Mouse (Mus musculus) hindbrain, embryonic 15.5 days (tissue): ENCODE measurements around the gene Mrpl34. TPM values are rescaled to one million over a fixed set of nuclear protein-coding genes. Genes with fewer than 3 reads are reported as not detected.

Source experiments
- ATAC-seq: fragments of 200-750 bp; cut with Nextera tagmentation; 2 replicates; pipeline ENCODE4 v1.8.0; 2017; ENCODE audit warnings: low read depth, moderate number of reproducible peaks, moderate TSS enrichment; ENCODE audit not compliant: low FRiP score
- H3K27ac ChIP-seq: fragments of 300-500 bp; sonication (generic); replicated peaks from 2 replicates; pipeline ENCODE4 v1.5.1; 2015; ENCODE audit warnings: mild to moderate bottlenecking, inconsistent platforms
- H3K27me3 ChIP-seq: fragments of 300-500 bp; sonication (generic); 2 replicates; pipeline ENCODE4 v1.6.1; 2015; ENCODE audit warnings: control low read depth, inconsistent platforms
- H3K36me3 ChIP-seq: fragments of 300-500 bp; sonication (generic); 2 replicates; pipeline ENCODE4 v1.6.1; 2015; ENCODE audit warnings: control low read depth, inconsistent platforms
- H3K4me1 ChIP-seq: fragments of 300-500 bp; sonication (generic); replicated peaks from 2 replicates; pipeline ENCODE4 v1.6.1; 2015; ENCODE audit warnings: control low read depth, inconsistent platforms
- H3K4me2 ChIP-seq: fragments of 300-500 bp; sonication (generic); 2 replicates; pipeline ENCODE4 v1.6.1; 2015; ENCODE audit warnings: moderate library complexity, mild to moderate bottlenecking, inconsistent platforms
- H3K4me3 ChIP-seq: fragments of 300-500 bp; sonication (generic); 2 replicates; pipeline ENCODE4 v1.5.1; 2015; ENCODE audit warnings: mild to moderate bottlenecking, inconsistent platforms
- H3K9ac ChIP-seq: fragments of 300-500 bp; sonication (generic); 2 replicates; pipeline ENCODE4 v1.6.1; 2015; ENCODE audit warnings: inconsistent platforms
- H3K9me3 ChIP-seq: fragments of 300-500 bp; sonication (generic); 2 replicates; pipeline ENCODE4 v1.6.1; 2016; ENCODE audit warnings: control low read depth, inconsistent platforms
- WGBS: fragments of 180-500 bp; shearing (Covaris S2); methylation state at CpG from one replicate; pipeline ENCODE4 v1.1.7; 2015; 5-methylcytosine and 5-hydroxymethylcytosine counted together
- polyA plus RNA-seq: library from polyadenylated mRNA; unstranded; fragments of >200 nt; fragmentation: Nextera tagmentation; extraction: Ambion mirVana; gene quantifications from 2 replicates; pipeline ENCODE4 v1.2.1, GENCODE M21; 2015

Mrpl34 gene
- polyA plus RNA-seq, 1 experiment from 2014 or later: 172 TPM

- WGBS: 77% methylated on average over 3 of the region's 3 CpGs
- Histone ChIP-seq H3K4me2 (peak overlapping the region; percentile 92), H3K36me3 (peaks cover 28% of the 10 kb centered on the region), H3K9me3 (no peaks in the 10 kb centered on the region), H3K9ac (peak overlapping the region; percentile 68), H3K4me3 (peak overlapping the region; percentile 81), H3K27ac (peak overlapping the region; percentile 90; the same call in 1 of the 2 replicates), H3K4me1 (peaks cover 26% of the 10 kb centered on the region), H3K27me3 (no peaks in the 10 kb centered on the region)
- no peak for ATAC-seq
Observed at GRCm38 (mm10) chr8:71470146-71470912, 5.6 kb downstream of the Mrpl34 start.

GRCm38 (mm10) chr8:71470913-71471255, 6.1 kb downstream of the Mrpl34 start:
- no peak overlapping the region for H3K27ac ChIP-seq
- H3K4me1 ChIP-seq: peaks cover 25% of the 10 kb centered on the region
- peak overlapping the region; percentile 92; the same call in 1 of the 2 replicates for H3K4me2 ChIP-seq
- peaks cover 28% of the 10 kb centered on the region for H3K36me3 ChIP-seq
- no peaks in the 10 kb centered on the region for H3K9me3 ChIP-seq
- H3K9ac ChIP-seq: no peak overlapping the region
- no peaks in the 10 kb centered on the region for H3K27me3 ChIP-seq
- H3K4me3 ChIP-seq: 0 out of 2 replicates have a peak overlapping the region, but pooled peaks have one; percentile 81
- 83% methylated on average over 5 of the region's 5 CpGs for WGBS
- no peak for ATAC-seq

- peaks cover 28% of the 10 kb centered on the region for H3K36me3 ChIP-seq
- WGBS: 97% methylated on average over 17 of the region's 17 CpGs
- peaks cover 31% of the 10 kb centered on the region for H3K4me1 ChIP-seq
- no peaks in the 10 kb centered on the region for H3K9me3 ChIP-seq
- H3K27ac ChIP-seq: no peak overlapping the region
- H3K9ac ChIP-seq: no peak overlapping the region
- no peak overlapping the region for H3K4me2 ChIP-seq
- ATAC-seq: no peak
- no peak overlapping the region for H3K4me3 ChIP-seq
- no peaks in the 10 kb centered on the region for H3K27me3 ChIP-seq
Observed at GRCm38 (mm10) chr8:71471861-71472260, 7.1 kb downstream of the Mrpl34 start.

DNA sequence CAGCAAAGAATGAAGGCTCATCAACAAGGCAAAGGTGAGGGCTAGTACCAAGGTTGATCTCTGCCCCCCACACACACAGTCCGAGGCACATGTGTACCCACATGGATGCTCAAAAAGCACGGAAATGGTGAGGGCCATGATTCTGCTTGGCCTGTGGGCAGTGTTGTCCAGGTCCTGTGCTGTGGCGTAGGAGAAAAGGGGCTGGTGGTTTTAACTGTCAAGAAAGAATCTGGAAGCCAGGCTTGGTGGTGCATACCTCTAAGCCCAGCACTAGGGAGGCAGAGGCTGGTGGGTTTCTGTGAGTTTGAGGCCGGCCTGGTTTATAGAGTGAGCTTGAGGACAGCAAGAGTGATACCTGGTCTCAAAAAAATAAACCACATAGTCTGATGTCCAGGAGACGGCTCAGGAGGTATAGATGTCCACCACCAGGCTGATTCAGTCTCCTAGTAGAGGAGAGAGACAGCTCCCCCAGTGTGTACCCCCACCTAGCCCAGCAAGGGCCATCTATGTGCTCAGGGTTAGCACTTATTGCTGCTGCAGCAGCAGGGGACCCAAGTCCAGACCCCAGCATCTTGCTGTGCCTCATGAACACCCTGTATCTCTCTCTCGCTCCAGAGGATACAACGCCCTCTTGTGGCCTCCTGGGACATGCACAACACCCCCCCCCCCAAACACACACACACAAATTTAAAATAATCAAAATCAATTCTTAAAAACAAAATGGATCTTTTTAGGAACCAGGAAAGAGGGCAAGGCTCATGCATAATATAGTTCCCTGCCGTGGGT, 8.0 kb downstream of the Mrpl34 start:
- no peak overlapping the region for H3K4me2 ChIP-seq
- ATAC-seq: no peak
- no peak overlapping the region for H3K27ac ChIP-seq
- WGBS: 85% methylated on average over 8 of the region's 8 CpGs
- H3K27me3 ChIP-seq: no peaks in the 10 kb centered on the region
- H3K9ac ChIP-seq: no peak overlapping the region
- H3K9me3 ChIP-seq: no peaks in the 10 kb centered on the region
- peaks cover 28% of the 10 kb centered on the region for H3K36me3 ChIP-seq
- no peak overlapping the region for H3K4me3 ChIP-seq
- peaks cover 39% of the 10 kb centered on the region for H3K4me1 ChIP-seq

DNA sequence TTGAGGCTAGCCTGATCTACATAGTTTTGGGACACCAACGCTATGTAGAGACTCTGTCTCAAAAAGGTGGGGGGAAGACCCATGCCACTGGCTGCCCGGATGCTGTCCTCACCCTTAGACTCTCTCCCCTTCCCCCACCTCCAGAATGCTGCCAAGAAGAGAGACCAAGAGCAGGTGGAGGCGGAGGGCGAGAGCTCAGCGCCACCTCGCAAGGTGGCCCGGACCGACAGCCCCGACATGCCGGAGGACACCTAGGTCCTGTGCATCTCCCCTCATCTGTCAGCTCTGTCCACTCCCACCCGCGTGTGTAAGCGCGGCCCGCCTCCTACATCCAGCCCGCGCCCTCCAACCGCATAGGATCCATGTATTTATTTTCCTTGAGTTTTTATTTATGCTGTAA, 9.6 kb downstream of the Mrpl34 start:
- Histone ChIP-seq H3K36me3 (peaks cover 39% of the 10 kb centered on the region), H3K9me3 (no peaks in the 10 kb centered on the region), H3K4me3 (no peak overlapping the region), H3K9ac (no peak overlapping the region), H3K4me2 (no peak overlapping the region), H3K4me1 (peaks cover 39% of the 10 kb centered on the region), H3K27me3 (no peaks in the 10 kb centered on the region), H3K27ac (no peak overlapping the region)
- 97% methylated on average over 18 of the region's 18 CpGs for WGBS
- ATAC-seq: no peak

DNA sequence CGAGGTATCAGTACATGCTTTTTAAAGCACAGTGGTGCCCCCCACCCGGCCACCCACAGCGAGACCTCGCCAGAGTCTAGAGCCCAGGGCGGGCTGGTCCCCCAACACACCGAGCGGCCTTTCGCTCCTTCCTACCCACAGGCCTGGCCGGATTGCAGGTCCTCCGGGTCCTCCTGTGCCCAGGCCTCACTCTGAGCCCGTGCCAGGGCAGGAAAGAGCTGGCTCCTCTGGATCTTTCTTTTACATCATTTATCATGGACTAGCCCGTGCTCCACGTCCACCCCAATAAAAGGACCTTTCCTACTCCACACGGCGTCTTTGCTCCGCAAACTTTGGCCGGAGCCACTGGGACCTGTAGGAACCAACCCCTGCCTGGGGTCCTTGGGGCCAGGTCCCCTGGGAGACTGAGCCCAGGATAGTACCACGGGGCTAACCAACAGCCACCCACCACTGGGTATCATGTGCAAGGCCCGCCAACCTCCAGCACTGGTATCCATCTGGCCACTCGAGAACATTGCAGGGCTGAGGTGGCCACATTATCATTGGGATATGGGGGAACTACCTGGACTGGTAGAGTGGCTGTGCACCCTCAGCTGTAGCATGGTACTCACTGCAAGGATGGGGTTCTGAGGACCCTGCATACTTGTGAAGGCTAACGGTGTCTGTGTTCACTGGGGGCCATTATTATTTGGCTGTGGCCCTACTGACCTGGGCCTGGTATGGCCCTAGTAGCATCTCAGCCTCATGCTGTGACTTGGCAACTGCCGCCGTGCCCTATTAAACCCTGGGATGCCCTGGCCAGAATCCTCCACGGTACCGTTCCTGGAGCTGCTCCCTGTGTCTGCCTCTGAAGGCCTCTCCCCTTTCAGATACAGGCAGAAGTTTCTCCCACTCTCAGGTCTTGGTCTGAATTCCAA, 10.3 kb downstream of the Mrpl34 start:
- H3K9ac ChIP-seq: no peak overlapping the region; the same call in 1 of the 2 replicates
- no peaks in the 10 kb centered on the region for H3K27me3 ChIP-seq
- H3K27ac ChIP-seq: peak overlapping the region; percentile 90
- peaks cover 46% of the 10 kb centered on the region for H3K36me3 ChIP-seq
- H3K4me3 ChIP-seq: no peak overlapping the region
- peak overlapping the region; percentile 83; the same call in 1 of the 2 replicates for H3K4me2 ChIP-seq
- H3K9me3 ChIP-seq: no peaks in the 10 kb centered on the region
- peaks cover 33% of the 10 kb centered on the region for H3K4me1 ChIP-seq
- WGBS: 84% methylated on average over 25 of the region's 25 CpGs
- no peak for ATAC-seq

- Histone ChIP-seq H3K4me1 (peaks cover 26% of the 10 kb centered on the region), H3K4me3 (peak overlapping the region; percentile 52), H3K4me2 (peak overlapping the region; percentile 83), H3K36me3 (peaks cover 53% of the 10 kb centered on the region), H3K27me3 (no peaks in the 10 kb centered on the region), H3K9ac (peak overlapping the region; percentile 59), H3K9me3 (no peaks in the 10 kb centered on the region), H3K27ac (peak overlapping the region; percentile 90)
- WGBS: 28% methylated on average over 4 of the region's 4 CpGs
- ATAC-seq: no peak
Observed at GRCm38 (mm10) chr8:71475702-71476075, 10.9 kb downstream of the Mrpl34 start.

- under 1% methylated on average over 65 of the region's 121 CpGs for WGBS
- peak overlapping the region; percentile 52 for H3K4me3 ChIP-seq
- peaks cover 55% of the 10 kb centered on the region for H3K36me3 ChIP-seq
- H3K9ac ChIP-seq: peak overlapping the region; percentile 59
- peaks cover 22% of the 10 kb centered on the region for H3K4me1 ChIP-seq
- peak; percentile 66 for ATAC-seq
- H3K27me3 ChIP-seq: no peaks in the 10 kb centered on the region
- peak overlapping the region; percentile 90 for H3K27ac ChIP-seq
- H3K4me2 ChIP-seq: peak overlapping the region; percentile 83
- H3K9me3 ChIP-seq: no peaks in the 10 kb centered on the region
Observed at GRCm38 (mm10) chr8:71476099-71476940, 11.6 kb downstream of the Mrpl34 start.

DNA sequence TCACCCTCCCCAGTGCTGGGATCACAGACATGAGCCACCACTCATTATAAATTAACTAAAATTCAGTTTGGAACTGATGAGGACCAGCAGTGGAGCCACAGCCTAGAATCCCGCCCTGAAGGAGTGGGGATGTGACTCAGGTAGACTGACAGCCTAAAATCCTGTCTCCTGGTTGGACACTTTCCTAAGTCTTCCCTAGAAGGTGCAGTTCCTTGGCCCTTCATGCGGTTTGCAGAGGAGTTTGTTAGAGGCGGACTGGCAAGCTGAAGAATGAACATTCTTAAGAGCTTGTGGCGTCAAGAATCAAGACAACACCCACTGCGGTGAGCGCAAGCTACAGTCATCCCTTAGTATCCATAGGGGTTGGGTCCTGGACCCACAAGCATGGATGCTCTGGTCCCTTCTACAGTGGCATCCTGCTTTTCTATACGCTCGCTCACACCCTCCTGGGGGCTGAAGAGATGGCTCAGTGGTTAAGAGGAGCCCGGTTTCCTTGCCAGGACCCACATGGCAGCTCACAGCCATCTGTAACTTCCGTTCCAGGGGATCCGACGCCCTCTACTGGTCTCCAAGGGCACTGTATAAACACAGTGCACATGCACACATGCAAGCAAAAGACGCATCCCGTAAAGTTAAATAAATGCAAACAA, 12.6 kb downstream of the Mrpl34 start:
- H3K9ac ChIP-seq: peak overlapping the region; percentile 59; the same call in 1 of the 2 replicates
- H3K4me2 ChIP-seq: peak overlapping the region; percentile 83
- no peaks in the 10 kb centered on the region for H3K27me3 ChIP-seq
- H3K9me3 ChIP-seq: no peaks in the 10 kb centered on the region
- peak overlapping the region; percentile 52 for H3K4me3 ChIP-seq
- H3K4me1 ChIP-seq: peaks cover 22% of the 10 kb centered on the region
- peak overlapping the region; percentile 90 for H3K27ac ChIP-seq
- 35% methylated on average over 14 of the region's 14 CpGs for WGBS
- peaks cover 47% of the 10 kb centered on the region for H3K36me3 ChIP-seq
- no peak for ATAC-seq

DNA sequence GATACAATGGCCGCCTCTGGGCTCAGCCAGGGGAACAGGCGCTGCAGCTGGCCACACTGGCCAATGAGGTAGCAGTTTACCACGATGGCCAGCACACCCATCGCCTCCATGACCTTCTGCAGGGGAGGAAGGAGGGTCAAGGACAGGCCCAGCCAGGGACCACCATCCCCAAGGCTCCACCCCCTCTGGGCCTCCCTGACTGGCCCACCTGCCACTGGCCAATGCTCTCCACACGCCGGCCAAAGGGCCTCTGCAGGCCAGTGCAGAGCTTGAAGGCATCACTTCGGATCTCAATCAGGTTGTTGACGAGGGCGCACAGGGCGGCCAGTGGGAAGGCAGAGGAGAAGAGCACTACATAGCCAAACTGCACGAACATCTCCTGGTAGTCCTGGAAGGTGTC, 14.2 kb downstream of the Mrpl34 start:
- WGBS: 93% methylated on average over 11 of the region's 11 CpGs
- H3K36me3 ChIP-seq: peaks cover 40% of the 10 kb centered on the region
- H3K4me1 ChIP-seq: peaks cover 29% of the 10 kb centered on the region
- no peak overlapping the region for H3K27ac ChIP-seq
- no peak for ATAC-seq
- no peaks in the 10 kb centered on the region for H3K27me3 ChIP-seq
- no peak overlapping the region for H3K4me3 ChIP-seq
- no peak overlapping the region for H3K4me2 ChIP-seq
- no peak overlapping the region for H3K9ac ChIP-seq
- no peaks in the 10 kb centered on the region for H3K9me3 ChIP-seq
